Mouse (Mus musculus) MEL (cell line): ENCODE results near the gene Slx1b.

Source experiments
- CHD1 ChIP-seq: IDR thresholded peaks from 2 replicates; pipeline ENCODE4 v1.6.1; 2012; ENCODE audit warnings: low read depth, mild to moderate bottlenecking, inconsistent platforms, low read length, improper control_type of control experiment
- CTCF ChIP-seq, 3 experiments: IDR thresholded peaks in 2 of 3; conservative IDR thresholded peaks in 1 of 3; 2 replicates each; pipeline ENCODE4 v1.5.1; 2011 to 2012; ENCODE audit warnings: low read length in 3 of 3, low read depth in 2 of 3, mild to moderate bottlenecking in 2 of 3, improper control_type of control experiment in 1 of 3, inconsistent platforms in 1 of 3, mixed read lengths in 1 of 3, moderate library complexity in 1 of 3; ENCODE audit not compliant: control insufficient read depth in 1 of 3, insufficient read depth in 1 of 3, poor library complexity in 1 of 3, severe bottlenecking in 1 of 3
- EP300 ChIP-seq, 2 experiments: IDR thresholded peaks; 2 replicates each; pipeline ENCODE4 v1.6.1; 2011; ENCODE audit warnings: improper control_type of control experiment in 2 of 2, low read length in 2 of 2, low read depth in 1 of 2, mild to moderate bottlenecking in 1 of 2
- ETS1 ChIP-seq: IDR thresholded peaks from 2 replicates; pipeline ENCODE4 v1.6.1; 2012; ENCODE audit warnings: low read depth, mild to moderate bottlenecking, inconsistent platforms, low read length, improper control_type of control experiment, moderate library complexity
- POLR2A ChIP-seq, 2 experiments: IDR thresholded peaks; 2 replicates each; pipeline ENCODE4 v1.6.1; 2011 to 2012; ENCODE audit warnings: low read length in 2 of 2, mild to moderate bottlenecking in 2 of 2, control low read depth in 1 of 2, improper control_type of control experiment in 1 of 2, low read depth in 1 of 2, moderate library complexity in 1 of 2; ENCODE audit not compliant: control insufficient read depth in 1 of 2, insufficient read depth in 1 of 2, poor library complexity in 1 of 2
- RCOR1 ChIP-seq: IDR thresholded peaks from 2 replicates; pipeline ENCODE4 v1.6.1; 2012; ENCODE audit warnings: low read depth, mild to moderate bottlenecking, inconsistent platforms, low read length, improper control_type of control experiment
- SIN3A ChIP-seq: IDR thresholded peaks from 2 replicates; pipeline ENCODE4 v1.6.1; 2012; ENCODE audit warnings: low read length, improper control_type of control experiment, inconsistent platforms

DNA sequence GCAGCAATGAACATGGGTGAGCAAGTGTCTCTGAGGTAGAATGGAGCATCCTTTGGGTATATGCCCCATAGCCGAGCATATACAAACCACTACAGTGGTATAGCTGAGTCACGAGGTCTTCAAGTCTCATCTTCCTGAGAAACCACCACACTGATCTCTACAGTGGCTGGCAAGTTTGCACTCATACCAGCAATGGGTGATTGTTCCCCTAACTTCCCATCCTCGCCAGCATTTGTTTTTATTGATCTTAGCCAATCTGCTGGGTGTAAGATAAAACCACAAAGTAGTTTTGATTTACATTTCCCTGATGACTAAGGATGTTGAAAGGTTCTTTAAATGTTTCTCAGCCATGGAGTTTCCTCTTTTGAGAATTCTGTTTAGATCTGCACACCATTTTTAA, 29.5 kb upstream of the Slx1b start:
- no peak for TF ChIP-seq CHD1
- peak; percentile 59; the same call in 1 of the 2 replicates for TF ChIP-seq RCOR1
- TF ChIP-seq SIN3A = no peak
- no peak for TF ChIP-seq POLR2A (IDR thresholded peaks at IDR 0.05; ENCODE audit: control insufficient read depth in 1 of 2, insufficient read depth in 1 of 2, low read depth in 1 of 2, low read length in 2 of 2, poor library complexity in 1 of 2)
- TF ChIP-seq ETS1 = no peak
- no peak for TF ChIP-seq CTCF (IDR thresholded peaks at IDR 0.05 in 2 of 3, conservative IDR thresholded peaks at IDR 0.05 in 1 of 3; ENCODE audit: control insufficient read depth in 1 of 3, insufficient read depth in 1 of 3, low read depth in 2 of 3, low read length in 3 of 3, poor library complexity in 1 of 3, severe bottlenecking in 1 of 3)
- TF ChIP-seq EP300 (IDR thresholded peaks at IDR 0.05; ENCODE audit: low read depth in 1 of 2, low read length in 2 of 2) = no peak
